Mouse (Mus musculus): ENCODE measurements around the gene Plekho2.

The Plekho2 gene

GRCm38 (mm10) chr9:65586406-65587269 lies 6.8 kb upstream of the Plekho2 start, which contains the start of gene Pif1:
Gene Pif1, plus strand, starts transcription at chr9:65587160.
- 11% methylated on average over 28 of the region's 28 CpGs for WGBS

- WGBS, result 52% methylated on average over 8 of the region's 8 CpGs
Observed at GRCm38 (mm10) chr9:65583045-65583444, 3.2 kb upstream of the Plekho2 start.

GRCm38 (mm10) chr9:65580401-65581256 lies 789 bp upstream of the Plekho2 start:
- 3% methylated on average over 23 of the region's 29 CpGs for WGBS

- WGBS, result 68% methylated on average over 9 of the region's 9 CpGs
Observed at GRCm38 (mm10) chr9:65578801-65579249, 1.0 kb downstream of the Plekho2 start.

- 83% methylated on average over 4 of the region's 4 CpGs for WGBS
Observed at GRCm38 (mm10) chr9:65577511-65578196, 2.2 kb downstream of the Plekho2 start.

GRCm38 (mm10) chr9:65576861-65577510 lies 2.9 kb downstream of the Plekho2 start:
- WGBS, result 58% methylated on average over 7 of the region's 7 CpGs

- 72% methylated on average over 8 of the region's 8 CpGs for WGBS
Observed at GRCm38 (mm10) chr9:65575393-65576196, 4.2 kb downstream of the Plekho2 start.

GRCm38 (mm10) chr9:65574513-65575392 lies 5.1 kb downstream of the Plekho2 start:
- WGBS, result 90% methylated on average over 11 of the region's 11 CpGs

- WGBS, result 73% methylated on average over 6 of the region's 6 CpGs
Observed at GRCm38 (mm10) chr9:65572837-65573236, 7.0 kb downstream of the Plekho2 start.

GRCm38 (mm10) chr9:65569491-65569971 lies 10.3 kb downstream of the Plekho2 start:
- 69% methylated on average over 6 of the region's 6 CpGs for WGBS

GRCm38 (mm10) chr9:65568787-65569186 lies 11.1 kb downstream of the Plekho2 start:
- 87% methylated on average over 6 of the region's 6 CpGs for WGBS

GRCm38 (mm10) chr9:65564698-65565097 lies 15.1 kb downstream of the Plekho2 start:
- 90% methylated on average over 2 of the region's 2 CpGs for WGBS

- 96% methylated on average over 5 of the region's 5 CpGs for WGBS
Observed at GRCm38 (mm10) chr9:65563073-65563472, 16.8 kb downstream of the Plekho2 start.

- WGBS, result 52% methylated on average over 4 of the region's 4 CpGs
Observed at GRCm38 (mm10) chr9:65562081-65562506, 17.7 kb downstream of the Plekho2 start.

GRCm38 (mm10) chr9:65561016-65561415 lies 18.8 kb downstream of the Plekho2 start:
- WGBS, result 67% methylated on average over 4 of the region's 4 CpGs

- 97% methylated on average over 6 of the region's 6 CpGs for WGBS
Observed at GRCm38 (mm10) chr9:65558806-65559205, 21.0 kb downstream of the Plekho2 start.

- WGBS, result 96% methylated on average over 5 of the region's 5 CpGs
Observed at GRCm38 (mm10) chr9:65556979-65557378, 22.9 kb downstream of the Plekho2 start.

- WGBS, result 98% methylated on average over 8 of the region's 8 CpGs
Observed at GRCm38 (mm10) chr9:65556349-65556748, 23.5 kb downstream of the Plekho2 start.

- 91% methylated on average over 4 of the region's 4 CpGs for WGBS
Observed at GRCm38 (mm10) chr9:65555621-65556020, 24.2 kb downstream of the Plekho2 start.

Data from cerebral cortex, adult 2 months (tissue).